20 mouse cellular contexts compared by ENCODE assay signal in genomic region chr4:87218196-87218595, GRCm38 (mm10). TPM values are rescaled to one million over a fixed set of nuclear protein-coding genes. Genes with fewer than 3 reads are reported as not detected.
DNase-seq lines count a peak whose midpoint lies in the region; ATAC-seq and TF ChIP-seq lines count a peak whose summit lies in the region.
"Had no signal": no experiment of that assay in that cellular context is flagged by ENCODE, and none has a peak within 500 bp of the region (broad histone marks: within the 10 kb centered on the region; RNA-seq: fewer than 3 reads in every experiment).

No protein-coding gene starts in this region.

- H3K4me2 ChIP-seq in hindbrain, postnatal 0 days (ENCODE audit: low read depth, low read length): no peak overlapping the region
- H3K4me2 ChIP-seq in hindbrain, embryonic 11.5 days (replicated peaks; ENCODE audit: low read depth, low read length): no peak overlapping the region
- H3K4me2 ChIP-seq: intestine, embryonic 15.5 days; limb, embryonic 13.5 days; liver, embryonic 13.5 days; lung, embryonic 15.5 days had no signal

- no peaks in the 10 kb centered on the region for H3K27me3 ChIP-seq in hindbrain, postnatal 0 days (ENCODE audit: insufficient read depth, low read length)
- no peaks in the 10 kb centered on the region for H3K27me3 ChIP-seq in hindbrain, embryonic 11.5 days (ENCODE audit: control insufficient read depth, insufficient read depth, low read length)
- H3K27me3 ChIP-seq: intestine, embryonic 15.5 days; limb, embryonic 13.5 days; liver, embryonic 13.5 days; lung, embryonic 15.5 days had no signal

- ATAC-seq in hindbrain, postnatal 0 days: peak; percentile 64
- no peak for ATAC-seq in hindbrain, embryonic 11.5 days (ENCODE audit: low FRiP score)
- ATAC-seq: forebrain, postnatal 0 days; intestine, embryonic 15.5 days had no signal

- 47% methylated on average over 5 of the region's 5 CpGs for WGBS in hindbrain, postnatal 0 days
- WGBS in hindbrain, embryonic 11.5 days: 79% methylated on average over 5 of the region's 5 CpGs

- no peaks in the 10 kb centered on the region for H3K4me1 ChIP-seq in hindbrain, postnatal 0 days (ENCODE audit: insufficient read depth, low read length)
- H3K4me1 ChIP-seq in hindbrain, embryonic 11.5 days (replicated peaks; ENCODE audit: control insufficient read depth, insufficient read depth, low read length): no peaks in the 10 kb centered on the region
- H3K4me1 ChIP-seq: forebrain, embryonic 10.5 days; intestine, embryonic 15.5 days; limb, embryonic 13.5 days; liver, embryonic 13.5 days; lung, embryonic 15.5 days had no signal

- no peak overlapping the region for H3K4me3 ChIP-seq in hindbrain, postnatal 0 days (ENCODE audit: low read length)
- H3K4me3 ChIP-seq in hindbrain, embryonic 11.5 days (ENCODE audit: low read depth, low read length): no peak overlapping the region
- H3K4me3 ChIP-seq: forebrain, embryonic 10.5 days; intestine, embryonic 15.5 days; limb, embryonic 13.5 days; liver, embryonic 13.5 days; lung, embryonic 15.5 days had no signal

- no peak overlapping the region for H3K27ac ChIP-seq in hindbrain, postnatal 0 days
- no peak overlapping the region for H3K27ac ChIP-seq in hindbrain, embryonic 11.5 days (ENCODE audit: low read depth, low read length)
- H3K27ac ChIP-seq: forebrain, embryonic 10.5 days; intestine, embryonic 15.5 days; limb, embryonic 13.5 days; liver, embryonic 13.5 days; lung, embryonic 15.5 days had no signal

- no peaks in the 10 kb centered on the region for H3K36me3 ChIP-seq in hindbrain, postnatal 0 days (ENCODE audit: insufficient read depth, low read length)
- no peaks in the 10 kb centered on the region for H3K36me3 ChIP-seq in hindbrain, embryonic 11.5 days (ENCODE audit: control insufficient read depth, insufficient read depth, low read length)
- H3K36me3 ChIP-seq: forebrain, embryonic 10.5 days; intestine, embryonic 15.5 days; limb, embryonic 13.5 days; liver, embryonic 13.5 days; lung, embryonic 15.5 days had no signal

- peak; percentile 12 for DNase-seq in adrenal gland, adult 2 months
- no peak for DNase-seq in adrenal gland, adult 18-20 months (ENCODE audit: low spot score in 2 of 2)
- DNase-seq in cerebellum, postnatal 10 days: peak; percentile 84 to 92
- no peak for DNase-seq in cerebellum, adult 9-10 months
- peak; percentile 60 for DNase-seq in hindbrain, postnatal 0 days (ENCODE audit: low spot score)
- no peak for DNase-seq in hindbrain, embryonic 11.5 days (ENCODE audit: low spot score)
- DNase-seq in cerebellum, postnatal 36 days: peak; percentile 16 to 29
- no peak for DNase-seq in thymus, postnatal 36 days
- DNase-seq: forebrain, postnatal 0 days; heart, adult 18-20 months; kidney, adult 9 months; kidney, postnatal 25 days; liver, embryonic 13.5 days; lung, postnatal 4 days; right cerebral cortex, adult 18-20 months had no signal

- no peaks in the 10 kb centered on the region for H3K9me3 ChIP-seq in hindbrain, postnatal 0 days (ENCODE audit: low read length)
- H3K9me3 ChIP-seq in hindbrain, embryonic 11.5 days (ENCODE audit: control insufficient read depth, low read length): no peaks in the 10 kb centered on the region
- H3K9me3 ChIP-seq: forebrain, embryonic 10.5 days; intestine, embryonic 15.5 days; limb, embryonic 13.5 days; liver, embryonic 13.5 days; lung, embryonic 15.5 days had no signal

- no peak for TF ChIP-seq CTCF in hindbrain, postnatal 0 days (IDR thresholded peaks at IDR 0.05; ENCODE audit: low read depth)

- H3K9ac ChIP-seq in hindbrain, postnatal 0 days (replicated peaks; ENCODE audit: low read length): no peak overlapping the region
- H3K9ac ChIP-seq in hindbrain, embryonic 11.5 days (ENCODE audit: low read depth, low read length): no peak overlapping the region
- H3K9ac ChIP-seq: forebrain, postnatal 0 days; intestine, embryonic 15.5 days; limb, embryonic 13.5 days; liver, embryonic 13.5 days; lung, embryonic 15.5 days had no signal

RNA-seq across cellular contexts. Expression of gene Slc24a2, which starts 12.1 kb away (rescaled TPM):
- total RNA-seq in adrenal gland, adult 2 months (2021): 10 to 100 TPM; 14.8 to 17.8 TPM
- 0.65 and 0.78 TPM in 2 replicates for polyA plus RNA-seq in adrenal gland, adult 2 months (2012; rRNA removed)
- 10 to 100 TPM; 16.7 to 20.7 TPM for total RNA-seq in adrenal gland, adult 18-20 months (2021)
- total RNA-seq in hindbrain, postnatal 0 days (2014; rRNA removed): 21.4 and 29.6 TPM in 2 replicates
- 5.0 and 5.2 TPM in 2 replicates for polyA plus RNA-seq in hindbrain, postnatal 0 days (2015; fragmentation: Nextera tagmentation; extraction: Ambion mirVana)
- polyA plus RNA-seq in hindbrain, embryonic 11.5 days (2014; fragmentation: Nextera tagmentation; extraction: Ambion mirVana): 0.36 and 1.3 TPM in 2 replicates
- total RNA-seq: monocyte, adult 5-6 weeks had no signal
- polyA plus RNA-seq: liver, embryonic 13.5 days had no signal

Comparison
In these comparisons a context has a peak if more than half of its experiments do, and no peak if none do; other contexts are left out.
1. DNase-seq: peak in adrenal gland, adult 2 months (single experiment), cerebellum, postnatal 10 days (2 of 2), hindbrain, postnatal 0 days (single experiment) and cerebellum, postnatal 36 days (2 of 2); none in adrenal gland, adult 18-20 months (0 of 2), cerebellum, adult 9-10 months (single experiment), hindbrain, embryonic 11.5 days (single experiment) and thymus, postnatal 36 days (0 of 2).